Mouse (Mus musculus): ENCODE data around the gene Tmem143. TPM values are rescaled to one million over a fixed set of nuclear protein-coding genes. Genes with fewer than 3 reads are reported as not detected.
"Not testable (repeated sequence)": the region's sequence is repeated elsewhere in the genome, so short reads cannot be mapped to it uniquely, and the experiment has no call there.

Gene Tmem143
- polyA plus RNA-seq, 1 experiment from 2014 or later = 3.5 TPM

GRCm38 (mm10) chr7:45923762-45924428 lies 27.2 kb downstream of the Tmem143 start, which contains the start of gene Ccdc114:
Gene Ccdc114 (plus strand): TSS chr7:45924072.
- Histone ChIP-seq H3K27me3 (ENCODE audit: insufficient read depth, low read length) (no peaks in the 10 kb centered on the region), H3K4me3 (ENCODE audit: low read depth, low read length) (peak within 1 kb of the TSS; percentile 41), H3K4me2 (ENCODE audit: low read depth, low read length) (peak within 1 kb of the TSS; percentile 86), H3K4me1 (ENCODE audit: insufficient read depth) (peaks cover 42% of the 10 kb centered on the region), H3K36me3 (replicated peaks; ENCODE audit: insufficient read depth, low read length) (peaks cover 4% of the 10 kb centered on the region), H3K9me3 (ENCODE audit: low read length) (0 out of 2 replicates have a peak, but pooled peaks cover 2% of the 10 kb centered on the region), H3K9ac (replicated peaks) (peak within 1 kb of the TSS; percentile 61), H3K27ac (ENCODE audit: low read depth) (peak within 1 kb of the TSS; percentile 87)
- DNase-seq (peak; percentile 73), ATAC-seq (peak; percentile 69)
- WGBS (ENCODE audit: insufficient replicate concordance) = 4% methylated on average over 24 of the region's 24 CpGs
- TF ChIP-seq CTCF (IDR thresholded peaks at IDR 0.05; ENCODE audit: low read depth) = no peak
- no peak for TF ChIP-seq EP300 (IDR thresholded peaks at IDR 0.05; ENCODE audit: low read depth)

GRCm38 (mm10) chr7:45924429-45924816 lies 27.7 kb downstream of the Tmem143 start:
- Histone ChIP-seq H3K9ac (replicated peaks) (peak overlapping the region; percentile 59), H3K36me3 (replicated peaks; ENCODE audit: insufficient read depth, low read length) (no peaks in the 10 kb centered on the region), H3K27ac (ENCODE audit: low read depth) (peak overlapping the region; percentile 87), H3K9me3 (ENCODE audit: low read length) (0 out of 2 replicates have a peak, but pooled peaks cover 2% of the 10 kb centered on the region), H3K4me2 (ENCODE audit: low read depth, low read length) (peak overlapping the region; percentile 86), H3K4me3 (ENCODE audit: low read depth, low read length) (peak overlapping the region; percentile 41), H3K27me3 (ENCODE audit: insufficient read depth, low read length) (no peaks in the 10 kb centered on the region), H3K4me1 (ENCODE audit: insufficient read depth) (peaks cover 38% of the 10 kb centered on the region)
- peak; percentile 56 for DNase-seq
- 6% methylated on average over 14 of the region's 14 CpGs for WGBS (ENCODE audit: insufficient replicate concordance)
- ATAC-seq = no peak
- peak; percentile 61 for TF ChIP-seq CTCF (IDR thresholded peaks at IDR 0.05; ENCODE audit: low read depth)
- no peak for TF ChIP-seq EP300 (IDR thresholded peaks at IDR 0.05; ENCODE audit: low read depth)

- DNase-seq (no peak), ATAC-seq (no peak)
- Histone ChIP-seq H3K4me1 (ENCODE audit: insufficient read depth) (peaks cover 4% of the 10 kb centered on the region), H3K9ac (replicated peaks) (no peak overlapping the region), H3K9me3 (ENCODE audit: low read length) (peaks cover 5% of the 10 kb centered on the region; the same call in 1 of the 2 replicates), H3K4me3 (ENCODE audit: low read depth, low read length) (no peak overlapping the region), H3K27me3 (ENCODE audit: insufficient read depth, low read length) (no peaks in the 10 kb centered on the region), H3K4me2 (ENCODE audit: low read depth, low read length) (no peak overlapping the region), H3K36me3 (replicated peaks; ENCODE audit: insufficient read depth, low read length) (no peaks in the 10 kb centered on the region), H3K27ac (ENCODE audit: low read depth) (no peak overlapping the region)
- WGBS (ENCODE audit: insufficient replicate concordance) = 59% methylated on average over 18 of the region's 23 CpGs
- TF ChIP-seq CTCF (IDR thresholded peaks at IDR 0.05; ENCODE audit: low read depth) = no peak
- no peak for TF ChIP-seq EP300 (IDR thresholded peaks at IDR 0.05; ENCODE audit: low read depth)
Measured at GRCm38 (mm10) chr7:45928626-45929295, 32.0 kb downstream of the Tmem143 start.

GRCm38 (mm10) chr7:45929688-45930087 lies 32.9 kb downstream of the Tmem143 start:
- H3K4me1 ChIP-seq (ENCODE audit: insufficient read depth) = no peaks in the 10 kb centered on the region
- no peak overlapping the region for H3K9ac ChIP-seq (replicated peaks)
- DNase-seq (no peak), ATAC-seq (no peak)
- H3K27me3 ChIP-seq (ENCODE audit: insufficient read depth, low read length) = no peaks in the 10 kb centered on the region
- no peak overlapping the region for H3K27ac ChIP-seq (ENCODE audit: low read depth)
- 100% methylated on average over 1 of the region's 1 CpGs for WGBS (ENCODE audit: insufficient replicate concordance)
- TF ChIP-seq CTCF (IDR thresholded peaks at IDR 0.05; ENCODE audit: low read depth) (peak; percentile 41), EP300 (IDR thresholded peaks at IDR 0.05; ENCODE audit: low read depth) (no peak)
- H3K9me3 ChIP-seq (ENCODE audit: low read length) = peaks cover 5% of the 10 kb centered on the region; the same call in 1 of the 2 replicates
- no peak overlapping the region for H3K4me2 ChIP-seq (ENCODE audit: low read depth, low read length)
- H3K36me3 ChIP-seq (replicated peaks; ENCODE audit: insufficient read depth, low read length) = no peaks in the 10 kb centered on the region
- H3K4me3 ChIP-seq (ENCODE audit: low read depth, low read length) = no peak overlapping the region

GRCm38 (mm10) chr7:45933766-45934165 lies 37.0 kb downstream of the Tmem143 start:
- not testable (repeated sequence) for H3K4me2 ChIP-seq (ENCODE audit: low read depth, low read length); H3K27me3 ChIP-seq (ENCODE audit: insufficient read depth, low read length); H3K4me1 ChIP-seq (ENCODE audit: insufficient read depth); DNase-seq; H3K27ac ChIP-seq (ENCODE audit: low read depth); H3K4me3 ChIP-seq (ENCODE audit: low read depth, low read length); H3K9me3 ChIP-seq (ENCODE audit: low read length); ATAC-seq; H3K36me3 ChIP-seq (replicated peaks; ENCODE audit: insufficient read depth, low read length); H3K9ac ChIP-seq (replicated peaks)
- 75% methylated on average over 12 of the region's 12 CpGs for WGBS (ENCODE audit: insufficient replicate concordance)

GRCm38 (mm10) chr7:45935114-45935513 lies 38.4 kb downstream of the Tmem143 start:
- no peak overlapping the region for H3K27ac ChIP-seq (ENCODE audit: low read depth)
- WGBS (ENCODE audit: insufficient replicate concordance) = 15% methylated on average over 7 of the region's 7 CpGs
- no peaks in the 10 kb centered on the region; the same call in 1 of the 2 replicates for H3K4me1 ChIP-seq (ENCODE audit: insufficient read depth)
- H3K9me3 ChIP-seq (ENCODE audit: low read length) = peaks cover 3% of the 10 kb centered on the region; the same call in 1 of the 2 replicates
- no peak overlapping the region for H3K4me2 ChIP-seq (ENCODE audit: low read depth, low read length)
- DNase-seq (peak; percentile 76), ATAC-seq (peak; percentile 64)
- no peaks in the 10 kb centered on the region for H3K36me3 ChIP-seq (replicated peaks; ENCODE audit: insufficient read depth, low read length)
- H3K4me3 ChIP-seq (ENCODE audit: low read depth, low read length) = no peak overlapping the region
- TF ChIP-seq CTCF (IDR thresholded peaks at IDR 0.05; ENCODE audit: low read depth) (peak; percentile 86), EP300 (IDR thresholded peaks at IDR 0.05; ENCODE audit: low read depth) (no peak)
- H3K9ac ChIP-seq (replicated peaks) = no peak overlapping the region
- no peaks in the 10 kb centered on the region for H3K27me3 ChIP-seq (ENCODE audit: insufficient read depth, low read length)

Data from liver, postnatal 0 days (tissue).